Mouse (Mus musculus) intestine, embryonic 14.5 days (tissue): ENCODE measurements around the gene Bbs9. TPM values are rescaled to one million over a fixed set of nuclear protein-coding genes. Genes with fewer than 3 reads are reported as not detected.

Experiments
- ATAC-seq: fragments of 200-750 bp; cut with Nextera tagmentation; replicated peaks from 2 replicates; pipeline ENCODE4 v1.8.0; 2017; ENCODE audit warnings: low read depth, moderate number of reproducible peaks, moderate TSS enrichment, moderate library complexity; ENCODE audit not compliant: low FRiP score, low TSS enrichment
- DNase-seq: peaks from one replicate; pipeline ENCODE4 v3.0.0-alpha.2; 2018; ENCODE audit warnings: low spot score
- H3K27ac ChIP-seq: fragments of 300-500 bp; sonication (generic); 2 replicates; pipeline ENCODE4 v1.5.1; 2014; ENCODE audit warnings: low read depth, mild to moderate bottlenecking, control low read depth
- H3K27me3 ChIP-seq: fragments of 300-500 bp; sonication (generic); replicated peaks from 2 replicates; pipeline ENCODE4 v1.6.1; 2014; ENCODE audit warnings: low read length, control low read depth; ENCODE audit not compliant: control insufficient read depth, insufficient read depth
- H3K36me3 ChIP-seq: fragments of 300-500 bp; sonication (generic); 2 replicates; pipeline ENCODE4 v1.6.1; 2014; ENCODE audit warnings: low read length, control low read depth; ENCODE audit not compliant: control insufficient read depth, insufficient read depth
- H3K4me1 ChIP-seq: fragments of 300-500 bp; sonication (generic); replicated peaks from 2 replicates; pipeline ENCODE4 v1.6.1; 2014; ENCODE audit warnings: low read length, control low read depth, mixed read lengths; ENCODE audit not compliant: control insufficient read depth, insufficient read depth
- H3K4me2 ChIP-seq: fragments of 300-500 bp; sonication (generic); 2 replicates; pipeline ENCODE4 v1.6.1; 2014; ENCODE audit warnings: low read length
- H3K4me3 ChIP-seq: fragments of 300-500 bp; sonication (generic); 2 replicates; pipeline ENCODE4 v1.5.1; 2014; ENCODE audit warnings: low read depth, low read length, control low read depth, mixed read lengths
- H3K9ac ChIP-seq: fragments of 300-500 bp; sonication (generic); 2 replicates; pipeline ENCODE4 v1.6.1; 2014; ENCODE audit warnings: mild to moderate bottlenecking, low read length
- H3K9me3 ChIP-seq: fragments of 300-500 bp; sonication (generic); 2 replicates; pipeline ENCODE4 v1.6.1; 2016; ENCODE audit warnings: low read length, control low read depth; ENCODE audit not compliant: control insufficient read depth
- WGBS: fragments of 180-500 bp; shearing (Covaris S2); extraction: QIAGEN DNeasy Blood & Tissue Kit; methylation state at CpG from one replicate; pipeline ENCODE4 v1.1.7; 2014; 5-methylcytosine and 5-hydroxymethylcytosine counted together
- polyA plus RNA-seq: library from polyadenylated mRNA; unstranded; fragments of >200 nt; fragmentation: Nextera tagmentation; extraction: Ambion mirVana; gene quantifications from 2 replicates; pipeline ENCODE4 v1.2.1, GENCODE M21; 2014

Bbs9 gene
- polyA plus RNA-seq, 1 experiment from 2014 or later = 14.2 TPM

DNA sequence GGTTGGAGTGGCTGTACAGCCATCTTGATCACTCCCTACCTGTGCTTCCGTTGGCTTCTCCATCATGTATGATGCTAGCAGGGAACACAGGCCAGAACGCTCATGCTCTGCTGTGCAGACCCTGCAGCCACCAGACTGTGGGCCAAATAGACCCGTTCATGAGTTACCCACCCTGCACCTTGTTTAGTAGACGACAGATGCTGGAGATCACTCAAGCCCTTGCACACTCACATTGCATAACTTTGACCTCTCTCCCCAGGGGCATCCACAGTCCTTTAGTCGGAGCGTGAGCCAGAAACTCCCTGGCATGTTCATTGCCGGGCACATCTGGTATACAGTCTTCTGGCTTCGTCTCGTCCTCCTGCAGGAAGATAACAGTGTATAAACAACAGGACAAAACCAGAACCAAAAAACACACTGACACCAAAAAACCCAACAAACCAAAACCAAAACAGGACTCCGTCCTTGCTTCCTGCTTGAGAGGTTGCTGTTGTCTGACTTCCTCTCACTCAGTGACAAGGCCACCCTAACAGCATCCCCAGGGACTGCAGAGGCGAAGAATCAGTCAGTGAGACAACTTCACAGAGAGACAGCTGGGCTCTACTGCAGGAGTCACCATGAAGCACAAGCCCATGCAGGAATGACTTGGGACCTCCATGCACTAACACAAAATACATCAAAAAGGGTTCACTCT is 18.2 kb upstream of the Bbs9 start:
- no peaks in the 10 kb centered on the region for H3K27me3 ChIP-seq
- H3K4me3 ChIP-seq = no peak overlapping the region
- H3K4me1 ChIP-seq = no peaks in the 10 kb centered on the region
- WGBS = 86% methylated on average over 11 of the region's 11 CpGs
- no peak overlapping the region for H3K27ac ChIP-seq
- no peak overlapping the region for H3K9ac ChIP-seq
- H3K9me3 ChIP-seq = no peaks in the 10 kb centered on the region; the same call in 1 of the 2 replicates
- ATAC-seq = no peak
- H3K4me2 ChIP-seq = no peak overlapping the region
- H3K36me3 ChIP-seq = peaks cover 69% of the 10 kb centered on the region
- DNase-seq = no peak

DNA sequence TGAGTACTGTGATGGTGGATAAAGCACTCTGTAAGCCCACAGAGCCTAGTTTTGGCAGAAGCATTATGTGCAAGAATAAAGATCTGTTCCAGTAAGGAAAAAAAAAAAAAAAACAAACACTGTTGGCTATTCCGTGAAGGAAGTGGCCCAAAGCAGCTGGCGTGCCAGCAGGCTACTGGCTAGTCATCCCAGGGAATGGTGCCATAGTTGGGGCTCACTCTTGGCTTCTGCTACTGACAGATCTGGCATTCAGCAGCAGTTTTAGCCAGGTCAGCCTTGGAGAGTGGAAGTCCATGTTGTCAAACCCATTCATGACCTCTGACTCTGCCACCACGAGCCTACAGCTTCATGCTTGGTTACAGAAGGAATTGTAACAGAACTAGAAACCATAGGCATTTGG is 13.6 kb upstream of the Bbs9 start:
- no peak overlapping the region for H3K4me2 ChIP-seq
- no peak overlapping the region for H3K9ac ChIP-seq
- DNase-seq (no peak), ATAC-seq (no peak)
- peaks cover 38% of the 10 kb centered on the region for H3K36me3 ChIP-seq
- H3K4me1 ChIP-seq = no peaks in the 10 kb centered on the region; the same call in 1 of the 2 replicates
- H3K27ac ChIP-seq = no peak overlapping the region
- H3K4me3 ChIP-seq = no peak overlapping the region
- H3K27me3 ChIP-seq = no peaks in the 10 kb centered on the region
- 93% methylated on average over 3 of the region's 3 CpGs for WGBS
- H3K9me3 ChIP-seq = no peaks in the 10 kb centered on the region; the same call in 1 of the 2 replicates

DNA sequence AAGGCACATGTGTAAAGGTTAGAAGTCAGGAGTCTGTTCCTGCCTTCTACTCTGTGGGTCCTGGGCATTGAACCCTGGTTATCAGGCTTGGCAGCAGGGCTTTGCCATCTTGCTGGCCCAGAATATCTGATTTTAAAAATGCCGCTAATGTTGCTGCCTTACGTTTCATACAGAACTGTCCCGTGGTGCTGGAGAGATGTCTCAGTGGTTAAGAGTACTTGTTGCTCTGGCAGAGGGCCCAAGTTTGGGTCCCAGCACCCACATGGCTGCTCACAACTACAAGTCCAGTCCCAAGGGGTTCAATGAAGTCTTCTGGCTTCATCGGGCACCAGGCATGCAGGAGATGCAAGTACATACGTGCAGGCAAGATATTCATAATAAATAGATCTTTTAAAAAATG is 9.3 kb upstream of the Bbs9 start:
- WGBS = over 99% methylated on average over 5 of the region's 5 CpGs
- no peak for DNase-seq
- Histone ChIP-seq H3K9ac (no peak overlapping the region), H3K36me3 (peaks cover 13% of the 10 kb centered on the region; the same call in 1 of the 2 replicates), H3K4me3 (no peak overlapping the region), H3K27me3 (no peaks in the 10 kb centered on the region), H3K27ac (no peak overlapping the region), H3K9me3 (no peaks in the 10 kb centered on the region; the same call in 1 of the 2 replicates), H3K4me2 (no peak overlapping the region), H3K4me1 (no peaks in the 10 kb centered on the region; the same call in none of the 2 replicates)
- no peak for ATAC-seq

- ATAC-seq (peak; percentile 79), DNase-seq (peak; percentile 86)
- Histone ChIP-seq H3K36me3 (peaks cover 13% of the 10 kb centered on the region; the same call in 1 of the 2 replicates), H3K4me2 (peak overlapping the region; percentile 58), H3K27me3 (no peaks in the 10 kb centered on the region), H3K4me3 (peak overlapping the region; percentile 82), H3K9me3 (no peaks in the 10 kb centered on the region), H3K4me1 (no peaks in the 10 kb centered on the region; the same call in none of the 2 replicates), H3K9ac (peak overlapping the region; percentile 85), H3K27ac (peak overlapping the region; percentile 86)
- WGBS = 1% methylated on average over 65 of the region's 73 CpGs
Observed at GRCm38 (mm10) chr9:22467371-22468169, 7.9 kb upstream of the Bbs9 start.

DNA sequence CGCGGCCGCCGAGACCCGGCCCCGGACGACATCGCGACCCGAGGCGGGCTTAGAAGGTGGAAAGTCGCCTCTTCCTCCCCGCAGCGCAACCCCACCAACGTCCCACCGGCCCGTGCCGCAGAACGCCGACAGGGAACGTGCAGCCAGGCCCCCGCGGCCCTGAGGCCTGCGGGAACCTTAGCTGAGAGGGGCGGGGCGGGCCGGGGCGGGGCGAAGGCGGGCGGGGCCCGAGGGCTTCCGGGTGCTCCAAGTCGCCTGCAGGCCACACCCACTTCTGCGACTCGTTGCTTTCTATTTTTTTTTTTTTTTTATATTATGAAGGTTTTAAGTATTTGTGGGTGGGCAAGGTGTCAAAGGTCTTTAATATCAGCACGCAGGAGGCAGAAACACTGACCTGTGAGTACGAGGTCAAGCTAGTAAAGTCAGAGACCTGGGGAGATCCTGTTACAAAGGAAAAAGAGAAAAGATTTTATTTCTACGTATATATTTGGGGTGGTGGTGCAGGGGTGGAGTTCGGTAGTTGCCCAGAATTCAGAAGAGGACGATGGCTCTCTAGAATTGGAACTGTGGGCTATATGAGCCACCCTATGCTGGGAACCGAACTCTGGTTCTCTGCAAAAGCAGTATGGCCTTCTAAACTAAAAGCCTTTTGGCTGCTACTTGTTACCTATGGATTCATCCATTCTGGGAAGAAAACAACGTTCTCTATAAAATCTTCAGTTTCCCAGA is 7.2 kb upstream of the Bbs9 start:
- Histone ChIP-seq H3K4me3 (peak overlapping the region; percentile 82), H3K9me3 (no peaks in the 10 kb centered on the region), H3K27me3 (no peaks in the 10 kb centered on the region), H3K4me2 (peak overlapping the region; percentile 58), H3K9ac (peak overlapping the region; percentile 85), H3K4me1 (no peaks in the 10 kb centered on the region; the same call in none of the 2 replicates), H3K27ac (peak overlapping the region; percentile 86), H3K36me3 (peaks cover 13% of the 10 kb centered on the region; the same call in 1 of the 2 replicates)
- peak; percentile 93 for DNase-seq
- WGBS = 4% methylated on average over 30 of the region's 43 CpGs
- peak; percentile 90 for ATAC-seq

GRCm38 (mm10) chr9:22468899-22469259 is 6.6 kb upstream of the Bbs9 start:
- no peak for DNase-seq
- no peak for ATAC-seq
- 79% methylated on average over 8 of the region's 8 CpGs for WGBS
- no peaks in the 10 kb centered on the region for H3K27me3 ChIP-seq
- peaks cover 8% of the 10 kb centered on the region; the same call in 1 of the 2 replicates for H3K36me3 ChIP-seq
- no peak overlapping the region for H3K4me3 ChIP-seq
- H3K27ac ChIP-seq = no peak overlapping the region
- H3K9me3 ChIP-seq = no peaks in the 10 kb centered on the region
- H3K4me2 ChIP-seq = peak overlapping the region; percentile 58; the same call in 1 of the 2 replicates
- H3K9ac ChIP-seq = no peak overlapping the region
- no peaks in the 10 kb centered on the region; the same call in none of the 2 replicates for H3K4me1 ChIP-seq

GRCm38 (mm10) chr9:22469643-22470042 is 5.9 kb upstream of the Bbs9 start, which contains the start of gene Rp9:
Gene Rp9 (minus strand): TSS chr9:22469743.
- DNase-seq = no peak
- Histone ChIP-seq H3K27me3 (no peaks in the 10 kb centered on the region), H3K4me2 (peak within 1 kb of the TSS; percentile 58), H3K9ac (peak within 1 kb of the TSS; percentile 85), H3K4me1 (no peaks in the 10 kb centered on the region; the same call in none of the 2 replicates), H3K4me3 (peak within 1 kb of the TSS; percentile 82; the same call in 1 of the 2 replicates), H3K27ac (no peak within 1 kb of the TSS; the same call in 1 of the 2 replicates), H3K36me3 (peaks cover 4% of the 10 kb centered on the region; the same call in 1 of the 2 replicates), H3K9me3 (no peaks in the 10 kb centered on the region)
- no peak for ATAC-seq
- WGBS = 85% methylated on average over 3 of the region's 3 CpGs

DNA sequence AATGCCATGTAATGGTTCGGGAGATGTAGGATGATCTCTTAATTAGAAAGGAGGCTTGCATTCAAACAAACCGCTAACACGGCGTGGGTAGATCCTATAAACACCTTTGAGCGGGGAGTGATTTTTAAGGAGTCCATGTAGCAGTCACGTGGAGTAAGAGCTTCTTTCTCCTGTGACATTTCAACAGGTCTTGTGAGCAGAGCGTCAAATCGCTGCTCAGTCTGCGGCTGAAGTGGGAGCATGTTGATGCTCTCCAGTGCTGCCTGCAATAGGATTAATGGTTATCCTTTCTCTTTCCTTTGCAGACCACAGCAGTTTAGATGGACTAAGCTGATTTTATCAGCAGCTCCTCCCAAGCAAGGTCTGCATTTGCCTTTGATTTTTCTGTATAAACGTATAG is 750 bp downstream of the Bbs9 start:
- Histone ChIP-seq H3K9me3 (no peaks in the 10 kb centered on the region), H3K27ac (peak overlapping the region; percentile 44; the same call in 1 of the 2 replicates), H3K36me3 (no peaks in the 10 kb centered on the region), H3K27me3 (no peaks in the 10 kb centered on the region), H3K4me2 (peak overlapping the region; percentile 97), H3K9ac (peak overlapping the region; percentile 55), H3K4me1 (peaks cover 7% of the 10 kb centered on the region), H3K4me3 (peak overlapping the region; percentile 84)
- 2% methylated on average over 10 of the region's 10 CpGs for WGBS
- peak; percentile 62 for DNase-seq
- ATAC-seq = no peak
